Mouse (Mus musculus) urinary bladder, postnatal 14 days (tissue): Measurements from ENCODE around the gene Srpx.

Experiments
- DNase-seq: peaks from one replicate; pipeline ENCODE4 v3.0.0; 2021; ENCODE audit warnings: low spot score

Srpx gene

DNA sequence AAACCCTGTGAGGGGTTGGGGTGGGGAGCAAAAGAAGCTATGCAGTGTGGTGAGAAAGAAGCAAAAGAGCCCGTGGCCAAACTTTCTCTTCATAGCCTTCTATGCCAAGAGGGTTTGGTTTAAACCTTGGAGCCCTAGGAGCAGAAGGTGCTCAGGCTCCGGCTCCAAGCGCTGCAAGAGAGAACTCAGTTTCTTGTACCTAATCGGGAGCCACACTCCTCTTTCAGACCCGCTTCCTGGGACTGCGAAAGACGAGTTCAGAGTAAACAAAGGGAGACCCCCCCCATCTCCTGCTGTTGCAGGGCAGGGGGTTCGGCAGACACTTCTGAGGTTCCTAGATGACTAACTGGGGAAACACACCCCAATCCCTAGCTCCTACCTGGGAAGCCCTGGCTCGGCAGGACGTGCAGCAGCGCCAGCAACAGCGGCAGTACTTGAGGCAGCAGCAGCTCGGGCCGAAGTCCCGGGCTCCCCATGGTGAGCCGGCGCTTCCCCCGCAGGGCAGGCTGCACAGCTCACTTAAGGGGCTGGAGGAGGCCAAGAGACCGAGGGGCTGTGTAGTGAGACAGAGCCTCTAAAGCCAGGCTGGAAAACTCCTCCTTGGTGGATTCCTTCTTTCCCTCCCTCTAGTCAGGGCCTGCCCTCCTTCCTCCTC is at the start of gene Srpx:
Gene Srpx, minus strand, starts transcription at position 645 of the 655 bp plus-strand sequence.
- peak; percentile 6 for DNase-seq

DNA sequence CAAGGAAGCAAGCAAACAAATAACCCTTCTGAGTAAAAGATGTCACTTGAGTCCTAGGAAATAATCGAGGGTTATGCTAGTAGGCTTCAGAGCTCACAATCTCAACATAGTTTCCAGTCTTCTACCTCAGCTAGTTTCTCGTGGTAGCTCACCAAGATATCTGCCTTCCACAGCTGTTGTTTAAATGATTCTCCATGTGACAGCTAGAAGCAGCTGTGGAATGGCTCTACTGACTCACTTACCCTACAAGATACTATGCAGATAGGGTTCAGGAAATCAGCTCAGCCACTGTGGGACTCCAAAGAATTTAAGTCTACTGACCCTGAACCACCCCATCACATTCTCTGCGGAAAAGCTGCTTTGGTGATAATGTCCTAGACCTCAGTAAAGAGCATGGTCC is 34.9 kb upstream of the Srpx start:
- no peak for DNase-seq

DNA sequence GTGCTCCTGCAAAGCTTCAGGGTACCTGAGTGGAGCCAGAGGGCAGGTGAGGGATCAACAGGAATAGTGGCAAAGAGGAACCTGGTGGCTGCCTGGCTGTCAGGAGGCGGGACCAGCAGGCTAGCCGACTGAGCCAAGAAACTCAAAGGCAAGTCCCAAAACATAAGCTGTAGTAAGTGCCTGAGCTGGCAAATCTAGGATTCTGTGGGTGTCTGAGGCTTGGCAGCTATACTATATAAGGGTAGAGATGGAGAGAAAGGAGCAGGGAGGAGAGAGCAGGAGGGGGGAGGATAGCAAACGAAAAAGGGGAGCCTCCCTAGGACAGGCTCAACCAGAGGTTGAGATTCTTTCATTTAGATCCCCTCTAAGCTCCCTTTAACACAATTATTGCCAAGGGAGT is 1.7 kb downstream of the Srpx start:
- DNase-seq: no peak

DNA sequence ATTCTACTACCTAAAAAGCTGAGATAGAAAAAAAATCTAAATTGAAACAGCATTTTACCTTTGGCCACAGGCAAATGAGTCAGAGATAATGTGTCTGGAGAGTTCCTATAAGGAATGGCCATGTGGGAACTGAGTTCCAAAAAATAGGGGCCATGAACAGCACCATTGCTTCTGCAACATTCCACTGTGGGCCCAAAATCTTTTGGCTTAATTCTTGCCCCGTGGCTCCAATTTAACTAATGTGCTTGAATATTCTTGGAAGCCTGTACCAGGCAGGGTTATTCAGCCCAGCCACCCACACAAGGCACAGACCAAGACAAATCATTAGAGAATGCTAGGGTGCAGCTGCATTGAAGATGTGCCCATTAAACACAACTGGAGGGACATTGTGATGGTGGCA is 6.8 kb downstream of the Srpx start:
- no peak for DNase-seq

DNA sequence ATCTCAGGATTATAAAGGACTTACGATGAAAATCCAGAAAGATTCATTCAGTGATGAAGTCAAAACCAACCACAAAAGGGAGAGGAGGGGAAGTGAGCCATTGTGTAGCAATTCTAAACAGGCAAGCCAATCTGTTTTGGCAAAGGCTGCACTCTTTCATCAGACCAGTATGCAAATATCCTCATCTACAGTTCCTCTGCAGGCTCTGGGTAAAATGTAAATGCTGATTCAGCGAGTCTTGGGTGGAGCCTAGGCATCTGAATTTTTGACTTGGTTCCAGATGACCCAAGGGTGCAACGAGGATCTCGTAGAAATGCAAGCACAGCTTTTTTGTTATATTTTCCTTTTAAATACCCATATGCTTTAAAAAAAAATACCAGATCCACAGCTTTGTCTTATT is 9.0 kb downstream of the Srpx start:
- peak; percentile 14 for DNase-seq

DNA sequence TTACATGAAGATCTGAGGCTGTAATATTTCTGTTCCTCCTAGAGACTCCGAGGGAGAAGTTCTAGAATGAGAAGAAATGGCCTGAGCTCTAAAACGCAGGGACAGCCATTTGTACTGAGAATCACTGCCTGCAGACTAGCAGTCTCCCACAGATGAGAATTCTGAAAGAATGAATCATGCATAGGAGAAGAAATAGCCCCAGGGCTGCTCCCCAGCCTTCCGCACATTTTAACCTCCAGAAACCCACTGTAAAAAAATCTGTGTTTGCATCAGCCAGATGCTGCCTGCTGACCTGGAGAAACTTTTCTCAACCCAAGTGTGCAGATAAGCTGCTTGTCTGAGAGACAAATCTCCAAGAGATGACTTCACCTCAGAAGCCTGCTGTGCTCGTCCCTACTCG is 12.0 kb downstream of the Srpx start:
- no peak for DNase-seq

DNA sequence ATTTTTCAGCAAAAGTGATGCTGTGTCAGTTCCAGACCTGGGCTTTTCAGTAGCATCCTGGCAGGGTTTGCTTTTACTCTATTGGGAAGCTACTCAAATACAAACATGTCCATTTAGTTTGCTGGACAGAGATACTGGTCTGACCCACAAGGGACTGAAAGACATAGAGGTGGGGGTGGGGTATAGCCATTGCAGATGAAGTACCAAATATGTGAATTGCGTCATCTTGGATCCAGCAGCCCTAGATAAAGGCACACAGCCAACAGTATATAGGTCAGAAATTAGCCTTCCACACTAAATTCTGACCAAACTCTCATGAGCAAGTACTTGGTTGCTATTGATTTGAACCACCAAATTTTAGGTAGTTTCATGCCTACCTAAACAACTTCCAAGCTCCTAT is 14.8 kb downstream of the Srpx start:
- DNase-seq: no peak

DNA sequence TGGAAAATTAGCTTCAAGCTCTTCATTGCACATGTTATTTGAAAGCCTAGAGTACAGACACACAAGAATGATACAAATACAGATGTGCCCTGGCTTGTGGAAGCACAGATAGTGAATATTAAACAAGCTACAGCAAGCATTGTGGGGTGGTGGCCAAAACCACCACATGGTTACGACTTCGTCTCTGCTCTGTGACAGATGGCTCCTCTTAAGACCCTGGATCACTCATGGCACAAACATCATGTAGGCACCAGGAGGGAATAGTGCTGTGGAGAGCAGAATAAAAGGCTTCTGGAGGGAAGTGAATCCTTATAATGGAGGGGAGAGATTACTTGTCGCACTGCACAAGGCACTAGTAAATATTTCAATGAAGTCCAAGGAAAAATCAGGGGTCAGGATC is 21.7 kb downstream of the Srpx start:
- no peak for DNase-seq

DNA sequence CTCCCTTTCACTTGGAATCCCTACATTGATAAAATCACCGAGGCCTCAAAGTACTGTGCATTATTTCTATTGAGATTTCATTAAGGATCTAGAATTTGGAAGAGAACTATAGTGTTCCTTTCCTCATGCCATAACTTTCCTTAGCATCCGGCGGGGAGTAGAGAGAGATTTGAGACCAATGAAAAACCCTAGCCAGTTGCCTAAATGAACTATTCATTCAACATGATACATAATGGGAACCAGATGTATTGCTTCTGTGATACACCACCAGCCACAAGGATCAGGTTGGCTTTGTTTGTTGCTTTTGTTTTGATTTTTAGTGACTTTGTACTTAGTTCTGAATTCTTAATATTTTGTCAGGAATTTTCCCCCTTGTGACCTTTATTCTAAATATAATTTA is 37.1 kb downstream of the Srpx start:
- no peak for DNase-seq

DNA sequence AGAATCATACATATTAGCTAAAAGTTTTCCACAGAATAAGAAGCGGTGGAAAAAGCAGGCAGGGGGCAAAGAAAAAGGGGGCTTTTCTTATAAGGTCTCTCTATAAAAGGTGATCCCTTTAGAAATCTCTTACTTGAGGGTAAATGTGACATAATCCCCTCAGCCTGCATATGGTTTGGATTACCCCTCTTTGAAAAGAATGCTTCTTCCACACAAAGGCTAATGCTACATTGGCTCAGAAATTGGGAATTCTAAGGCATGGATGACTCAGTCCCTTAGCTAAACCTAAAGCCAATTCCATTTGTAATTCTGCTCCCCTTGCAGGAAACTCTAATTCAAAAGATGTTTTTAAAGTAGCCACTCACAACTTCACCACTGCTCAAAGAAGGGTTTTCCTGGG is 37.5 kb downstream of the Srpx start:
- no peak for DNase-seq

DNA sequence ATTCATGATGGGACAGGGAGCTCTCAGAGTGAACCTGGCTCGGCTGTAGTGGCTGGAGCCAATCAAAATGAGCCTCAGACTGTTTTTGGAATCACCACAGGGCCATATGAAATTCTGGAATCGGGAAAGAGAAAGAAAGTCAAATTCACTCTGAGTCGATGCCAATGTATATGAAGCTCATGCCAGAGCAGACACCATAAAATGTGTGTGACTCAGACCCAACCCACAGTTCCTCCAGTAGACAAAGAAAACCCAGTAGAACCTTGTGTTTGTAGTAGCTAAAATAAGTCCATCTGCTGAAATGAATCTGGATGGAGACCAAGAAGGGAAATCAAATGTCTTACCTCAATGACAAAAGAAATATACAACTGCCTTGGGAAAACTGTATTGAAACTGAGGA is 43.5 kb downstream of the Srpx start:
- no peak for DNase-seq

DNA sequence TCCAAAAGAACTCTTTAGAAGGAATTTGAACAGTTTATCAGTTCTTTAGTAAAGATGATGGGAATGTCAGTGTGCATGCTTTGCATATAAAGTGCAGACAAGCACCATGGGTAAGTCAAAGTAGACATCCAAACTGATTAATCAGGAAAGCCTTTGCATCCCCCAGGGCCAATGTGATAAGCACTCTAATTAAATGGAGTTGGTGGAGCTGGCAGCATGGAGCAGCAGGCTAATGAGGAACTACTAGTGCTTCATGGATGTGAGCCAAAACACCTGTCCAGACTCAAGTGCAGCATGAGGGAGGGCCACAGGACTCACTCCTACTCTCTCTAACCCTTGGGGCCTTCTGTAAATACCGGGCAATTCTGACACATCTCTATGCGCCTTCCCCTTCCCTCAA is 46.0 kb downstream of the Srpx start:
- no peak for DNase-seq

DNA sequence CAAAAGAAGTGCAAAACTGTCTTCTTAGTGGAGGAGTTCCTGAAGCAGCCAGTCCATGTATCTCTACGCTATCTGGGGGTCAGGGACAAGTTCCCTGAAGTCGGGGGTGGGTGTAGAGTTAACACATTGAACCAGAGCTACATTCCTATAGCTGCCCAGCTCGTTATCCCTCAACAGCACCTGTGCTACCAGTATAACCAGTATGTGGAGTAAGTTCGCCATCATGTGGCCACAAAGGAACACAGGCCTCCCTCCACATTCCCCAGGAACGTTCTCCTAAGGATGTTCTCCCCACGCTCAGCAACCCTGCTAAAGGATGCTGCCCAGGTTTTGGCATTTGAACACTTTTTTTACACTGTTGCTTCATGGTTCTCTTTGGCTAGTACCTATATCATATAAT is 46.8 kb downstream of the Srpx start:
- peak; percentile 11 for DNase-seq

DNA sequence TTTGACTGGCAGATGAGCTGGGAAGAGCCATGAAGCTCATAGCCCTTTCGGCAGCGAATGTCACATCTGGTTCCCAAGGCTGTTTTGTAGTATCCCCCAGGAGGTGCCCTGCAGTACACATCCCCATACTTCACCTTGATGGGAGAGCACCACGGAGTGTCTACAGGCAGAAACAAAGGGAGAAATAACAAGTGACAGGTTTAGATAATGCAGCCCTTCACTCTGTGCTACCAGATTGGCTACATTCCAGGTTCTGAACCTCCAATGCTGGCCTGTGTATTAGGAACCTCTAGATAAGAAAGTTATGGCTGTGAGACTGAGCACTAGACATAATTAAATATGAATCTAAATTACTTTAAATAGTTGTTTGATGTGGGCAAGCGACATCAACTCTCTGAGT is 48.1 kb downstream of the Srpx start:
- DNase-seq: no peak

DNA sequence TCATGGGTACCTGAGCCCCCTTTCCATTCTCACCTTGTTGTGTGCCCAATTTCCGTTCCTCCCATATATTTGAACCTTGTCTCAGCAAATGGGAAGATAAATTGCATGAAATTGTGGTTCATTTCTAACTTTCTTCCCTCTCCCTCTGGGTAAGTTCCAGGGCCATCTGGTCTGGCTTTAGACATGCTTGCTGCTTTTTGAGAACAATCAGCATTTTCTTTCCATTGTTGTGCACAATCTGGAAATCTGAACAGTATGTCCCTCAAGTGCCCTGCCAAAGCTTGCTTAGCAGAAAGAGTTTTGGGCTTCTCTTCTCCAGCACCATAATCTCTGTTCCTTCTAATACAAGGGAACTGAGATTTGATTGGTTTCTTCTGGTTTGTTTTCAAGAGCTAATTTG is 53.7 kb downstream of the Srpx start:
- no peak for DNase-seq

DNA sequence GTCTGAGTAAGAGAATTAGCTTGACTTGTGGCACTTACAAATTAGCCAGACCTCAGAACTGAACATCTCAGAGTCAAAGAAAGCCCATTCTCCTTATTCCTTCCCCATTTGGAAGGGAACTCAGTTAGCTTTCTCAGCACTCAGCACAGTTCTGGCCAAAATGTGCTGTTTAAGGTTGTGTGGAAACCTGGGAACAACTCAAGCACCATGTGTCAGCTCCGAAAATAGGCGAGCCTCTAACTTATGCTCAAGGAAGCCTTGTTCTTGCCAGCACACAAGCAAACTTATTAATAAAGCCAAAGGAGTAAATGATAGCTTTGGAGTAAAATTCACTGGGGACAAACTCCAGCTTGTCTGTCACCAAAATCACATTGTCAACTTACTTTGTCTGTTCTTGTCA is 54.1 kb downstream of the Srpx start:
- no peak for DNase-seq

DNA sequence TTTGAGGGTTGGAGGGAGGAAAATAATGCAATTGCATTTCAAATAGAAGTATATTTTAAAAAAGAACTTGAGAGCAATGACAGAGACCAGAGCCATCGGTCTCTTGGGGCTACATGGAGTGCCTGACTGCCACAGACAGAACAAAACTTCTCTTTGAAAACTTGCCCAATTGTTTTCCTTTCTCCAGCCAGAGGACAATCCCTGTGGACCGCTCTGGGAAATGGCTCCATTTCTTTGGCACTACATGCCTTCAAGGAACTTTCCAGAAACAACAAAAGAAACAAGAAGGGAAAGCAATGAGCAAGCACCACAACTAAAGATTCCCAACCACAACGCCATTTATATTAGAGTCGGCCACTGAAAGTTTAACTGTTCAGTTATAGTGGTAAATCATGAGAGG is 55.3 kb downstream of the Srpx start:
- no peak for DNase-seq

DNA sequence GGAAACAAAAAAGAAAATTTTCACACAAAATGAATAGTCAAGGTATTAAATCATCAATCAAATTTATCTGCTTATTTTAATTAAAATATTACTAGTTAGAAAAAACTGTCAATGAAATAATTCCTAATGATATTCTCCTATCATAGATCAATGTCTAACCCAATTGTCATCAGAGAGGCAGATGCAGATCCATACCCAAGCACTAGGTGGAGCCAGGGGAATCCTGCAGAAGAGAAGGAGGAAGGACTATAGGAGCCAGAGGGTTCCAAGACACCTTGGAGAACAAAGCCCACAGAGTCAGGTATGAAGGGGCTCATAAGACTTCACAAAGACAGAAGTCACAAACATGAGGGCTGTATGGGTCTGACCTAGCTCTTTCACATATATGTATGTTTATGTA is 82.8 kb downstream of the Srpx start:
- peak; percentile 3 for DNase-seq

DNA sequence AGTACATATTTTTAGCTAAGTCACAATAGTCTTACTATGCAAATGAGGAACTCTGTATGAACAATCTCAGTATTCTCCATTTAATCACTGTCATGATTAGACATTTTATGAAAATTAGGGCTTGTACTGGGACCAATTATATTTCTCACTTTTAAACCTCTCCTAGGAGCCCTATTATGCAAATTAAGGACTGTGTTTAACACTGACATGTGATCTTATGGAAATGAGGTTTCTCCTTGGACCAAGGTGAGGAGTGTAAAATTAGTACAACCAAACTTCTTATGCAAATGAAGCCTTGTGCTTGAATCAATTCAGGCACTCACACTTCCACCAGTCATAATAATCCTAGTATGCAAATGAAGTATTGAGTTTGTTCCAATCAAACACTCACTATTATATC is 107.3 kb downstream of the Srpx start:
- no peak for DNase-seq

DNA sequence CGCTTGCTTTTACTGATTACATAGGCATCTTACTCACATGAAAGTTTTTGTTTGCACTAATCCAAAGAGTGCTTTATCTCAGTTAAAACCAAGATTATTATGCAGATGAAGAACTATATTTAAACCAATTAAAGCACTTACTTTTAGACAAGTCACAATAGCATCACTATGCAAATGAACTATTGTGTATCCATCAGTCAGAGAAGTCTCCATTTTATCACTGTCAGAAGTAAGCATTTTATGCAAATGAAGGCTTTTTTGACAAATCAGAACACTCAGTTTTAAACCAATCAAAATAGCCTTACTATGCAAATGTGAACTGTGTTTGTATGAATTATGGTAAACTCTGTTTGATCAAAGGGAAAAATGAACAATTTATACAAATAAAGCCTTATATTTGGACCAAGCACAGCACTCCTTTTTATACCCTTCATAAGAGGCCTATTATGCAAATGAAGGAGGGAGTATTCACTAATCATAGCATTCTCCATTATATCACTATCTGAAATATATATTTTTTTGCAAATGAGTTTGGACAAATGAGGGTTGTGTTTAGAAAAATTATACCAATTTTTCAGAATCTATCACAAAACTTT is 109.7 kb downstream of the Srpx start:
- no peak for DNase-seq

DNA sequence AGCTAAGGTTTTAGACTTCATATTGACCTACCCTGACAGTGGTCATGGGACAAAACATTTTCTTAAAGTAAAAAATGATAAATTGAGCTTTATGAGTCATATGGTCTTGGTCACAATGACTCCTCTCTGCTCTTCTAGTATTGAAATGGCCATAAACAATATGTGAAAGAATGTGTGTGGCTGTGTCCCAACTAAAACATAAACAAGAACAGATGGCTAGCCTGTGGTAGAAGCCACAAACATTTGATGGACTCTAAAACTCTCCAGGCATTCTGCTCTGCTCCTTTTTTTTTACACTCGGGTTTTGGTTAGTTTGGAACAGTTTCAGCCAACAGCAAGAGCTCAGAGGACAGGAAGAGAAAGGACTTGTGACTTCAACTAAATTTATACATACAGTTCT is 111.6 kb downstream of the Srpx start:
- no peak for DNase-seq

DNA sequence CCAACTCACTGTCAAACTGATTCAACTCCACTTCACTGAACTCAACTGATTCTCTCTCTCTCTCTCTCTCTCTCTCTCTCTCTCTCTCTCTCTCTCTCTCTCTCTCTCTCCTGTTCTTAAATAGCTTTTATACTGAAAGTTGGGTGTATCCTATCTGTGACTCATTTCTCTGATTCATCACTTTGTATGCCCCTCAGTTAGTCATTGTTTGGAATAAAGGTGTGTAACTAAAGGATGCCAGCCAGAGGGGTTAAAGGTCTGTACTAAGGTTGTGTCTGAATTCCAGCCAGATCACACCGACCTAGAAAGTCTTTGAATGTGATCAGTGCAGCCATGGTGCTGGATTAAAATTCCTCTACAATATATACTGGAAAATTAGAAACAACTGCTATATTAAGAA is 116.8 kb downstream of the Srpx start:
- no peak for DNase-seq
